Mouse (Mus musculus) embryonic facial prominence, embryonic 10.5 days (tissue): ENCODE results near the gene Rbm15b. TPM values are rescaled to one million over a fixed set of nuclear protein-coding genes. Genes with fewer than 3 reads are reported as not detected.

Experiments
- DNase-seq: peaks from one replicate; pipeline ENCODE4 v3.0.0-alpha.2; 2017; ENCODE audit warnings: low spot score
- H3K27ac ChIP-seq: fragments of 300-500 bp; sonication (generic); replicated peaks from 2 replicates; pipeline ENCODE4 v1.5.1; 2016; ENCODE audit warnings: mild to moderate bottlenecking
- H3K27me3 ChIP-seq: fragments of 300-500 bp; sonication (generic); replicated peaks from 2 replicates; pipeline ENCODE4 v1.6.1; 2016; ENCODE audit warnings: low read depth, mild to moderate bottlenecking; ENCODE audit not compliant: poor library complexity, severe bottlenecking
- H3K36me3 ChIP-seq: fragments of 300-500 bp; sonication (generic); replicated peaks from 2 replicates; pipeline ENCODE4 v1.6.1; 2016; ENCODE audit warnings: mild to moderate bottlenecking, moderate library complexity
- H3K4me1 ChIP-seq: fragments of 300-500 bp; sonication (generic); 2 replicates; pipeline ENCODE4 v1.6.1; 2016
- H3K4me3 ChIP-seq: fragments of 300-500 bp; sonication (generic); 2 replicates; pipeline ENCODE4 v1.5.1; 2016; ENCODE audit warnings: mild to moderate bottlenecking, moderate library complexity
- H3K9me3 ChIP-seq: fragments of 300-500 bp; sonication (generic); 2 replicates; pipeline ENCODE4 v1.6.1; 2016; ENCODE audit warnings: mild to moderate bottlenecking
- WGBS: fragments of 180-500 bp; shearing (Covaris S2); methylation state at CpG from one replicate; pipeline ENCODE4 v1.1.7; 2016; 5-methylcytosine and 5-hydroxymethylcytosine counted together
- polyA plus RNA-seq: library from polyadenylated mRNA; unstranded; fragments of >200 nt; fragmentation: Nextera tagmentation; extraction: Ambion mirVana; gene quantifications from 2 replicates; pipeline ENCODE4 v1.2.1, GENCODE M21; 2016

Rbm15b gene
- polyA plus RNA-seq, 1 experiment from 2014 or later: 17.2 TPM

GRCm38 (mm10) chr9:106892552-106892875 is 5.3 kb upstream of the Rbm15b start:
- Histone ChIP-seq H3K9me3 (no peaks in the 10 kb centered on the region), H3K4me3 (peak overlapping the region; percentile 83), H3K27me3 (no peaks in the 10 kb centered on the region), H3K36me3 (peaks cover 33% of the 10 kb centered on the region), H3K27ac (peak overlapping the region; percentile 94), H3K4me1 (peaks cover 46% of the 10 kb centered on the region)
- under 1% methylated on average over 9 of the region's 9 CpGs for WGBS
- DNase-seq: no peak

DNA sequence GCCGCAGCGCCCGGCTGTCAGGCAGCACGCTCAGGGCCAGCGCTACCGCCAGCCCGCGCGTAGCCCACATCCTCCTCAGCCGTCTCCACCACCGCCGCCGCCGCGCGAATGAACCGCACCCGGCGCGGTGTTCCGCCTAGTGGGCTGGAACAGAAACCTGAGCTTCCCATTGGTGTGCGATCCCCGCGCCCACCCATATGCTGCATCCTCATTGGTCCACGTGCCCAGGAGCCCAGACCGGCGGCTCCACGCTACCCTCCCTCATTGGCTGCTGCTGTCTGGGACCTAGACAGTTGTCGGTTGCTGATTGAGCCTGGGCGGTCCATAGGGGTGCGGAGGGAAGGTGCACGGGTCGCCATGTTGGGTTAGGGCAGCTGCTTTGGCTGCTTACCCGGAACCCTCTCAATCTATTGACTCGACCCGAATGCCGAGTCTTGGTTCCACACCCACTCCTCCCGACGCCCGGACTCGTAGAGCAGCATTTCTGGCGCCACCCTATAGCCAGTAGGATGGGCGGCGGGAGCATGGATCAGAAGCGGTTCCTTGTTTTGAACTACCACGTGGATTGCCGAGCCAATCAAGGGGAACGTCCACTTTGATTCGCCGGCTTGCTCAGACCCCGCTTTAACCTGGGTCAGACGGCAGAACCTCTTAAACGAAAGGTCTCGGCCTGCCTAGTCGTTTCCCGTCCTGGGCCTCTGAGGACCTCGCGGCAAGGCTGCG is 4.8 kb upstream of the Rbm15b start, which contains the start of gene Manf:
Gene Manf, minus strand, starts transcription at position 151 of the 723 bp plus-strand sequence.
- peak within 1 kb of the TSS; percentile 94 for H3K27ac ChIP-seq
- H3K4me1 ChIP-seq: peaks cover 49% of the 10 kb centered on the region
- WGBS: under 1% methylated on average over 59 of the region's 59 CpGs
- H3K27me3 ChIP-seq: no peaks in the 10 kb centered on the region
- H3K4me3 ChIP-seq: peak within 1 kb of the TSS; percentile 83
- DNase-seq: peak; percentile 98
- H3K9me3 ChIP-seq: no peaks in the 10 kb centered on the region
- peaks cover 36% of the 10 kb centered on the region for H3K36me3 ChIP-seq

DNA sequence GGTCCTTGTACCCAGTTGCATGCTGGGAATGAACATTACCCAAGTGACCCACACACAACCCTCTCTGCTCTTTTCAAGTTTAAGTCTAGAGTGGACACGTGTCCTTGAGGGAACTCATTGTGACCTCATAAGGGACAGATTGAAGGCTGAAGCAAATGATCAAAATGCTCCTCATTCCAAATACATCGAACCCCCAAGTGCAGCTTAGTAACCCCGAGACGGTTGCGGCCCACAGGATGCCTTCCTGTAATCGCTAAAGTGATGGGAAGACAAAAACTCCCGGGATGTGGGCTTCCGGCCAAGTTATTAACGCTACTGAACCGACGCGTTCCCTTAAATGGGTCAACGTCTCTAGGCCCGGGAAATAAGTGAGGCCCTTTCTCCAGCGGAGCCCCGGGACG is 4.1 kb upstream of the Rbm15b start:
- Histone ChIP-seq H3K4me1 (peaks cover 49% of the 10 kb centered on the region), H3K4me3 (peak overlapping the region; percentile 83), H3K36me3 (peaks cover 36% of the 10 kb centered on the region), H3K9me3 (no peaks in the 10 kb centered on the region), H3K27me3 (no peaks in the 10 kb centered on the region), H3K27ac (peak overlapping the region; percentile 94)
- under 1% methylated on average over 17 of the region's 17 CpGs for WGBS
- no peak for DNase-seq

DNA sequence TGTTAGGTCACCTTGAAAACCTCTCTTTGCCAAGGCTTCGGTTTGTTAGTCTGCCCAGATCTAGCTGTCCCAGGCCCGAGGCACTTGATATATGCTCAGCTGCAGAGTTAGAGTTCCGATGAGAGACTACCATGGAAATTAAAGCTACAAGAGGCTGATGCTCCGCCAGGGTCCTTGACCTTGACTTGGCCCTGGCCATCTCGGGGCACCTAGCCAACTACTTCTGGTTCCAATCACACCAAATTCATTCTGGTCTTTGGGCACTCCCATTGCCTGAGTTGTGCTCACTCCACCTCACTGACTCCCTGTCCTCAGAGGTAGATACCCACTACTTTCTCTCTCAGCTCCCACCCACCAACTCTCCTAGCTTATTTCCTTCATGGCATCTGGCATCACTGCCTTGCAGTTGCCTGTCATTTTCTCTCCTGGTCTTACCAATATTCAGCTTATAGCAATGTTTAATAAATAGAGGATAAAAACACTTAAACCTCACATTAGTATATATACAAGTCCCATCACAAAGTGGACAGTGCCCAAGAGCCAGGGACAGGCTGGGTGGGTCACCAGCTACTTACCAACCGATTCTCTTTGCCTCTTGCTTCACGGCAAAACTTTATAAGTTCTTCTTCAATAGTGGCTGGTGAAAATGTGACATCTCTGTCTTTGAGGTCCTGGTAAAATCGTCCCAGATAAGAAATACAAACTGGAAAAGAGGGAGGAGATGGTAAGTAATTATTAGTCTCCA is 3.4 kb upstream of the Rbm15b start:
- no peak for DNase-seq
- no peaks in the 10 kb centered on the region for H3K9me3 ChIP-seq
- H3K27ac ChIP-seq: peak overlapping the region; percentile 94
- 71% methylated on average over 8 of the region's 8 CpGs for WGBS
- peak overlapping the region; percentile 83 for H3K4me3 ChIP-seq
- no peaks in the 10 kb centered on the region for H3K27me3 ChIP-seq
- peaks cover 37% of the 10 kb centered on the region for H3K36me3 ChIP-seq
- peaks cover 54% of the 10 kb centered on the region for H3K4me1 ChIP-seq

DNA sequence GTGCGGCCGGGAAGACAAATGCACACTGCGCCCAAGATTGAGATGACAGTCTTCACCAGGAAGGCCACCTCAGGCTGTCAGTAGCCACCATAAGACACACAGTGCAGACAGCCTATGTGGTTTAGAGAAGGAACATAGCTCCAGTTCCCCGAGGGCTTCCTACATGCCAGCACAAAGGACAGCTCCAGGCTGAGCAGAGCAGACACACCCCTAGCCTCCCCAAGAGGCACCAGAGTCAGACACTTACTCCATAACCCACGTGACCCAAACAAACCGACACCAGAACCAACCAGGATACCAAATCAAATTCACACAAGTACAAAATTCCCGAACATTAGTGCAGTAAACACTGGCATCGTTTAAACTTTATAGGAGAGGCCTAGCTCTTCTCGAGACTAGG is 2.1 kb upstream of the Rbm15b start:
- Histone ChIP-seq H3K4me1 (peaks cover 67% of the 10 kb centered on the region), H3K36me3 (peaks cover 50% of the 10 kb centered on the region), H3K4me3 (peak overlapping the region; percentile 25; the same call in 1 of the 2 replicates), H3K27ac (no peak overlapping the region), H3K27me3 (no peaks in the 10 kb centered on the region), H3K9me3 (no peaks in the 10 kb centered on the region)
- 85% methylated on average over 9 of the region's 9 CpGs for WGBS
- DNase-seq: no peak

DNA sequence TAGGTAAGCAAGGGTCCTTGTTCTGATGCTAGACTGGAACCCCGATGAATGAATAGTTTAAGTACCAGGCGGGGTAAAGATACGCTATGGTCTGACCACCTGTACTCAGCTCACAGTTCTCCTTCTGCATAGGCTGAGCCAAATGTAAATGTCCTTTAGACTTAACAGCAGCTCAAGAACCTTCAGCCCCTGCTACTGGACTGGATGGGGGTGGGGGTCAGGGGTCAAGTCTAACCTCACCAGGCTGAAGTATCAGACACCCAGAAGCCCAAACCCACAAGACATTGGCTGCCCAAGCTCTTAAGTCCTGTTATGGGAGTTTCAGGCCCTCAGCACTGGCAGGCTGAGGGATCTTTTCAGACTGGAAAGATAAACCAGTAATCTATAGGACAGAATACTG is 1.1 kb upstream of the Rbm15b start:
- H3K36me3 ChIP-seq: peaks cover 59% of the 10 kb centered on the region
- peaks cover 73% of the 10 kb centered on the region for H3K4me1 ChIP-seq
- no peaks in the 10 kb centered on the region for H3K27me3 ChIP-seq
- no peak overlapping the region for H3K27ac ChIP-seq
- DNase-seq: no peak
- H3K4me3 ChIP-seq: 0 out of 2 replicates have a peak overlapping the region, but pooled peaks have one; percentile 3
- WGBS: 97% methylated on average over 3 of the region's 3 CpGs
- no peaks in the 10 kb centered on the region for H3K9me3 ChIP-seq

GRCm38 (mm10) chr9:106885901-106886731 is 1.1 kb downstream of the Rbm15b start:
- DNase-seq: peak; percentile 68
- no peaks in the 10 kb centered on the region for H3K9me3 ChIP-seq
- under 1% methylated on average over 105 of the region's 107 CpGs for WGBS
- peak overlapping the region; percentile 99 for H3K27ac ChIP-seq
- H3K27me3 ChIP-seq: no peaks in the 10 kb centered on the region
- H3K36me3 ChIP-seq: peaks cover 81% of the 10 kb centered on the region
- H3K4me3 ChIP-seq: peak overlapping the region; percentile 94
- peaks cover 85% of the 10 kb centered on the region for H3K4me1 ChIP-seq

- WGBS: 30% methylated on average over 44 of the region's 44 CpGs
- Histone ChIP-seq H3K36me3 (peaks cover 83% of the 10 kb centered on the region), H3K27me3 (no peaks in the 10 kb centered on the region), H3K9me3 (no peaks in the 10 kb centered on the region), H3K4me1 (peaks cover 76% of the 10 kb centered on the region), H3K27ac (peak overlapping the region; percentile 99), H3K4me3 (peak overlapping the region; percentile 94)
- peak; percentile 51 for DNase-seq
Measured at GRCm38 (mm10) chr9:106884996-106885900, 2.0 kb downstream of the Rbm15b start.

DNA sequence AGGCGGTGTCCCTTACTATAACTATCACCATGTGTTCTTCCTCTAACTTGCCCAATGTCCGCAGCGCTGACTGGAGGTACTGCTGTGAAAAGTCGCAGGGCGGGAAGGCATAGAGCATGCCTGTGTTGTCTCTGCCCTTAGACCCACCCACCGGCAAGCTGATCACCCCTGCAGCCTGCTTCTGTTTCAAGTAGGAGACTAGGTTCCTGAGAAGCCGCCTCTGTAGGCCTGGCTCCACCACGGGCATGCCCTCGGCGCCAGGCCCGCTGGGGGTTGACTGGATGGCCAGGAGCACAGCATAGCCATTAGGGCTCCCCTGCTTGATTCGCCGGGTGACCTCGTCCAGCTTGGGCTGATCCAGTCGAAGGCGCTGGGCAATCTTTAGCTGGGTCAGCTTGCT is 2.9 kb downstream of the Rbm15b start:
- peak overlapping the region; percentile 48; the same call in 1 of the 2 replicates for H3K27ac ChIP-seq

DNA sequence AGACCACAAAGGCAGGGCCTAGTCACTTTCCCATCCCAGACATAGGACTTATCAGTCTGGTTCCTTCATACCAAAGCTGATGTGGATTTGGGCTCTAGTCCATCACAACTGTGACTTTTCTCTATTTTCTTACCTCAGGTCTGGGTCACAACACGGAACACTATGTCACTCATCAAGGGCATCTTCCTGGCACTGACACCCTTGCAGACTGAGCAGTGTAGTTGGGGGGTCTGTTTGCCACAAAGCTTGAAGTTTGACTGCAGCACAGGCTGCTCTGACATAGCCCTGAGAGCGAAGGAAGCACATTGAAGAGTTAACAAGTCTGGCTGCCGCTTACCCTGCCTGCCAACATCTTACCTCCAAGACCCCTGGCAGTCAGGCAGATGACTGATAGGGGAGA is 4.1 kb downstream of the Rbm15b start:
- Histone ChIP-seq H3K4me1 (peaks cover 56% of the 10 kb centered on the region), H3K36me3 (peaks cover 82% of the 10 kb centered on the region)
- WGBS: 90% methylated on average over 3 of the region's 3 CpGs

More for the DNA sequence above, 2.9 kb downstream of the Rbm15b start:
- Histone ChIP-seq H3K9me3 (no peaks in the 10 kb centered on the region), H3K36me3 (peaks cover 82% of the 10 kb centered on the region), H3K27me3 (no peaks in the 10 kb centered on the region), H3K4me3 (peak overlapping the region; percentile 94), H3K4me1 (peaks cover 67% of the 10 kb centered on the region)
- peak; percentile 60 for DNase-seq
- whole genome bisulfite sequencing: 42% methylated on average over 16 of the region's 16 CpGs

DNA sequence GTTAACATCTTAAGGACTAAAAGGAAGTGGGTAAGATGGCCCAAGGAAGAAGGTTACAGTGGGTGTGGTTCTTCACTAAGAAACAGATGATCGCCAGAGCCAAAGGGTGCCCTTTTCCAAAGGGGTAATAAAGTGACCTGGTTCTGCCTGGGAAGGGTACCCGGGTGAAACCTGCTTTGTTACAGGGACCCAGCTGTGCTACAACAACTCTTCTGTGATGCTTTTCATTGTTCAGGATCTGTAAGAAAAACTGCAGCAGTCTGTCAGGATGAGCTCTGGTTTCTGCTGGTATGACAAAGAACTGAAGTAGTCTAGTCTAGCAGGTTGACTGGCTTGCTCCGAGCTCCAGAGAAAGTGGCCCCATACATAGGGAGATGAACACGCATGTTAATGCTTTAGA is 5.1 kb downstream of the Rbm15b start:
- H3K4me1 ChIP-seq: peaks cover 47% of the 10 kb centered on the region
- H3K36me3 ChIP-seq: peaks cover 83% of the 10 kb centered on the region
- no peak overlapping the region for H3K27ac ChIP-seq
- WGBS: 81% methylated on average over 4 of the region's 4 CpGs
- no peak overlapping the region for H3K4me3 ChIP-seq
- no peak for DNase-seq
- H3K9me3 ChIP-seq: no peaks in the 10 kb centered on the region
- H3K27me3 ChIP-seq: no peaks in the 10 kb centered on the region

More for the DNA sequence above, 4.1 kb downstream of the Rbm15b start:
- no peak overlapping the region for H3K27ac ChIP-seq
- peak overlapping the region; percentile 94 for H3K4me3 ChIP-seq
- no peak for DNase-seq
- H3K27me3 ChIP-seq: no peaks in the 10 kb centered on the region
- H3K9me3 ChIP-seq: no peaks in the 10 kb centered on the region
